Mouse (Mus musculus) adrenal gland, adult (tissue): Measurements from ENCODE around the gene Degs1.

Experiments used
- DNase-seq, 2 experiments: peaks; one replicate each; pipeline ENCODE4 v3.0.0; 2022 to 2023; ENCODE audit warnings: low spot score in 1 of 2; ENCODE audit not compliant: inconsistent age in 2 of 2

Degs1 gene

GRCm38 (mm10) chr1:182227141-182227963 is 55.3 kb downstream of the Degs1 start:
- no peak for DNase-seq

GRCm38 (mm10) chr1:182226261-182226660 is 56.3 kb downstream of the Degs1 start:
- DNase-seq: no peak
